Mouse (Mus musculus) large intestine, adult 2 months (tissue): Measurements from ENCODE around the gene Tuft1. TPM values are rescaled to one million over a fixed set of nuclear protein-coding genes. Genes with fewer than 3 reads are reported as not detected.
"Not testable (repeated sequence)": the region's sequence is repeated elsewhere in the genome, so short reads cannot be mapped to it uniquely, and the experiment has no call there.

ENCODE experiments used
- DNase-seq: peaks from one replicate; pipeline ENCODE4 v3.0.0-alpha.2; 2012; ENCODE audit warnings: low read depth, low spot score
- WGBS: fragments of 180-500 bp; shearing (Covaris S2); methylation state at CpG from one replicate; pipeline ENCODE4 v1.1.7; 2018; 5-methylcytosine and 5-hydroxymethylcytosine counted together
- polyA plus RNA-seq: library from polyadenylated mRNA; depleted of rRNA; stranded (reverse); fragments of >200 nt; gene quantifications from 2 replicates; pipeline ENCODE4 v1.2.3, GENCODE M21; 2012

Gene Tuft1
- polyA plus RNA-seq, 1 experiment: 25.5 TPM

DNA sequence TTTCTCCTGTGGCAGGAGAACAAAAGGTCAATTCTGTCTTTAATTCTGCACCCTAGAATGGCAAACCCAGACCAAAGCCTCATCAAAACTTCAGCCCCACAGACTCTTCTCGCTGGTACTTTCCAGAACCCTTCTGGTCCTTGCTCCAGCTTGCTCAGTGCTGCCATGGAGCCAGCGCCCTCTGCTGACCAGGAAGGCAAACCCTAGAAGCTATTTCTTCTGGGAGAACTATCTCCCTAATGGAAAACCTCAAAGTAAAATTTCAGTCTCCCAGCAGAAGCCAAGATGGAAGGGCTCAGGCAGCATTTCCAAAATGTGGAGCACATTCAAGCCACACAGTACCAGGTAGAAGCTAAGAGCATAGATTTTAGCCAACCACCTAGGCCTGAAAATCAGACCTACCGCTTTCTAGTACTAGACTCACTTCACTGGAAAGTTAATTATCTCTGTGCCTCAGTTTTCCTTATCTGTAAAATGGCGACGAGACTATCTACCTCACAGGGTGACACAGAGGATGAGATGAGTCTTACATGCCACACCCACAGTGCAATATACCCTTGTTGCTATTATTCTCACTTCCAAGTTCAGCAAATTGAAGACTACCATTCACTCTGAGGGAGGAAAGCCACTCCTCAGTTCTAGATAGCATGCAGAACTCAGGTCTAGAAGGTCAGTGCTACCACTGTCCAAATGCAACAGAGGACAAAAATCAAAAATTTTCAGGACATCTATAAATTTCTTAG, 6.6 kb upstream of the Tuft1 start:
- DNase-seq: not testable (repeated sequence)
- 39% methylated on average over 5 of the region's 5 CpGs for WGBS

DNA sequence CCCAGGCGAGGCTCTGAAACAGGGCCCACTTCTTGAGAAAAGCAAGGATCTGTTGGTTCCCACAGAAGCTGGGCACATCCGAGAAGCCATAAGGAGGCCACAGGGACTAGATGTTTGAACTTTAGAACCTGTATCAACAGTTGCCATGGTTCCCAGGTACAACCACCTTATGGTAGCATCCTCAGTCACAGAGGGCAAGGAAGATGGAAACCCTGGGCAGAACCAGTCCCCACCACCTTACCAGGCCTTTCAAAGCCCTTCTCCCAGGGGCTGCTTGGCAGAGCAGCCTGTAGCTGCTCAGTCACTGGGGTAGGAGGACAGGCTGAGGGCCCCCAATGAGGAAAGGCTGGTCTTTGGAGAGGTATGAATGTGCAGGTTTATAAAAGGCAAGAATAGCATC, 2.2 kb upstream of the Tuft1 start:
- WGBS: 96% methylated on average over 2 of the region's 2 CpGs
- DNase-seq: not testable (repeated sequence)

GRCm38 (mm10) chr3:94659142-94659748, 573 bp upstream of the Tuft1 start:
- WGBS: 20% methylated on average over 8 of the region's 10 CpGs

GRCm38 (mm10) chr3:94657852-94658739, 576 bp downstream of the Tuft1 start:
- not testable (repeated sequence) for DNase-seq
- 5% methylated on average over 28 of the region's 47 CpGs for WGBS

More at GRCm38 (mm10) chr3:94659142-94659748, 573 bp upstream of the Tuft1 start:
- peak; percentile 66 for DNase-seq

GRCm38 (mm10) chr3:94653967-94654366, 4.7 kb downstream of the Tuft1 start:
- WGBS: 47% methylated on average over 1 of the region's 1 CpGs
- DNase-seq: not testable (repeated sequence)

GRCm38 (mm10) chr3:94650409-94650808, 8.3 kb downstream of the Tuft1 start:
- WGBS: 31% methylated on average over 7 of the region's 7 CpGs
- no peak for DNase-seq

GRCm38 (mm10) chr3:94648755-94649590, 9.7 kb downstream of the Tuft1 start:
- DNase-seq: peak; percentile 71
- 8% methylated on average over 6 of the region's 6 CpGs for WGBS

GRCm38 (mm10) chr3:94642495-94643162, 16.0 kb downstream of the Tuft1 start, which contains the start of gene Gm10972:
Gene Gm10972 (plus strand): TSS chr3:94643112.
- 63% methylated on average over 2 of the region's 2 CpGs for WGBS
- DNase-seq: not testable (repeated sequence)

DNA sequence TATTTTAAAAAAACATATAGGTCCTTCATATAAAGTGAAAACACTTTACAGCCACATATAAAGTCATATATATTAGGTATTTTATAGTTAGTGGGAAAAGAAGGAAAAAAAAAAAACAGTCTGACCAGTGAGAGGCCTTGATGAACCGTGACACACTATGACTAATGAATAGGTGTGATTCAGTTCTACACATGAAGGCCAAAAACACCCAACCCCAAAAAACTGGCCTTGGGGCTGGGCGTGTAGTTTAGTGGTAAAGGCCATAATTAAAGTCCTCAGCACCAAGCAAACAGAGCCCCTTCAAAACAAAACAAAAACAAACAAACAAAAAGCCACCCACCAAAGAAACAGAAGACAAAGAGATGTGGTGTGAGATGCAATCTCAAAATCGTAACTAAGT, 28.8 kb downstream of the Tuft1 start:
- no peak for DNase-seq
- WGBS: 74% methylated on average over 3 of the region's 3 CpGs

- DNase-seq: no peak
- WGBS: 94% methylated on average over 5 of the region's 5 CpGs
Observed at GRCm38 (mm10) chr3:94628712-94629111, 30.0 kb downstream of the Tuft1 start.

- 87% methylated on average over 4 of the region's 4 CpGs for WGBS
Observed at GRCm38 (mm10) chr3:94624281-94624680, 34.4 kb downstream of the Tuft1 start.

DNA sequence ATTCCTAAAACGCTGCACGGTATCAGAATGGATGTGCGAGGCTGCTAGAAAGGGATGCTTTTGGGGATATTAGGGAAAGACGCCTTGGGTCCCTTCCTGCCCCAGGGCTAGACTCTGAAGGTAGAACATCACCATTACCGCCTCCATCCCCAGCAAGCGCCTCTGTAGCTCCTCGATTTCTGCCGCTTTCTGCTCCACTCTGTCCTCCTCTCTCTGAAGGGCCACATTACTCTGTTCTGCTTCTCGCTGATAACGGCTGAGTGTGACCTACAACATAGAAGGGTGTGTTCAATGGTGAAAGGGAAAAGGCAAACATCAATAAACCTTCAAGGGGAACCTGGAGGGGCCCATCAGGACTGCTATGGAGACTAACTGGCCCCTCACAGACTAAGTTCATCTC, 36.1 kb downstream of the Tuft1 start:
- DNase-seq: no peak
- WGBS: 76% methylated on average over 10 of the region's 10 CpGs

More at GRCm38 (mm10) chr3:94624281-94624680, 34.4 kb downstream of the Tuft1 start:
- DNase-seq: no peak

GRCm38 (mm10) chr3:94621740-94622507, 36.7 kb downstream of the Tuft1 start:
- DNase-seq: no peak
- 61% methylated on average over 11 of the region's 11 CpGs for WGBS

- WGBS: 50% methylated on average over 4 of the region's 4 CpGs
- DNase-seq: peak; percentile 13
Observed at GRCm38 (mm10) chr3:94616717-94617116, 42.0 kb downstream of the Tuft1 start.

- WGBS: 63% methylated on average over 7 of the region's 7 CpGs
- no peak for DNase-seq
Observed at GRCm38 (mm10) chr3:94613258-94613878, 45.3 kb downstream of the Tuft1 start.

- WGBS: 87% methylated on average over 1 of the region's 1 CpGs
- no peak for DNase-seq
Observed at GRCm38 (mm10) chr3:94612274-94612673, 46.4 kb downstream of the Tuft1 start.

GRCm38 (mm10) chr3:94611834-94612233, 46.8 kb downstream of the Tuft1 start:
- 76% methylated on average over 5 of the region's 5 CpGs for WGBS
- no peak for DNase-seq

- 44% methylated on average over 4 of the region's 4 CpGs for WGBS
- no peak for DNase-seq
Observed at GRCm38 (mm10) chr3:94611343-94611742, 47.3 kb downstream of the Tuft1 start.
